Mouse (Mus musculus): ENCODE data around the gene Lyst.

DNA sequence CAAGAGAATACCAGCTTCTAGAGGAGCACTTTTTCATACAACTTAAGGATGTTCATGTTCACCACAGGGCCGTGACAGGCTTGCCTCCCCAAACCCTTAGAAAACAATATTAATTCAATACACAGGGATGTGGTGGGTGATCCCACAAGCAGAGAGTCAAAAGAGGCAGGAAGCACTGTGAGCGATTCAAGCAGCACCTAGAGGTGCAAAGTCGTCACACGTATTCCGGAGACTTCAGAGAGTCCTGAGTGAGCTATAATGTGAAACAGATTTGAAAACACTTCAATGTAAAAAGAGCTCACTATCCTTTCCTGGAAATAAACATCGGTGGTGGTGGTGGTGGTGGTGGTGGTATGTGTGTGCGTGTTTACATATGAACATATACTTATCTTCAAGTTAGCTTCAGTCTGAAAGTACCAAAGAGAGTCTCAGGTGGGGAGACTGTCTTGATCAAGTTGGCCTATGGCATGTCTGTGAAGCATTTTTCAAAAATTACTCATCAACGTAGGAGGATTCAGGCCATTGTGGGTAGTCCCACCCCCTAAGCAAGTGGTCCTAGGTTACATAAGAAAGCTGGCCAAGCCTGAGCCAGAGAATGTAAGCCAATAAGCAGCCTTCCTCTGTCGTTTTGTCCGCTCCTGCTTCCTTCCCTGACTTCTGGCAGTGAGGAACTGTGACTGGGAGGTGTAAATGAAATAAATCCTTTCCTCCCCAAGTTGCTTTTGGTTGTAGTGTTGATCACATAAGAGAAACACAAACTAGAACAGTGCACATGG is 17.9 kb upstream of the Lyst start:
- TF ChIP-seq POLR2A (IDR thresholded peaks at IDR 0.05; ENCODE audit: low read depth, low read length) (no peak), CTCF (IDR thresholded peaks at IDR 0.05; ENCODE audit: borderline replicate concordance, insufficient read depth, low read length) (no peak)

Measured in embryonic fibroblast, embryonic 13.5 days (primary cell).